Mouse (Mus musculus): ENCODE measurements around the gene Timm13.

DNA sequence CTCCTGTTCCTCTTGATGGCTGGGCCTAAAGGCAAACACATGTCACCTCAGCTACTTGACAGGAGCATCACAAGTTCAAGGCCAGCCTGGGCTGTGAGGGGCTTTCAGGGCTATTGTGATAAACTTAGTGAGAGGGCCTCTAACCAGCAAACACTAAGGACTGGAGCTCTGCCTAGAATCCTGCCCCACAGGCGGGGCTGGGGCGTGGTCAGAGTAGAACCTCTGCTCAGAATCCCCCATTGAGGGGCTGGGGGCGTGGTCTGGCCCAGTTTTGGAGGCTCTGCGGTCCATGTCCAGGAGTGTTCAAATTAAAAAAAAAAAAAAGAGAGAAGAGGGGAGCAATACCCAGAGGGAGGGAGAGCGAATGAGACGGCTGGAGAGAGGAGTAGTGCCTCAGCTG is 5.1 kb downstream of the Timm13 start:
- no peak for TF ChIP-seq CTCF (IDR thresholded peaks at IDR 0.05; ENCODE audit: low read depth, low read length)
- TF ChIP-seq POLR2A (IDR thresholded peaks at IDR 0.05; ENCODE audit: borderline replicate concordance, low read depth, low read length): no peak
